Mouse (Mus musculus) heart, embryonic 12.5 days (tissue): ENCODE measurements around the gene Gm21994. TPM values are rescaled to one million over a fixed set of nuclear protein-coding genes. Genes with fewer than 3 reads are reported as not detected.
A peak's percentile ranks its signal among the peaks of the same experiment; 100 is the strongest.
"Not testable (repeated sequence)": the region's sequence is repeated elsewhere in the genome, so short reads cannot be mapped to it uniquely, and the experiment has no call there.

Experiments
- ATAC-seq: fragments of 200-750 bp; cut with Nextera tagmentation; 2 replicates; pipeline ENCODE4 v1.8.0; 2017; ENCODE audit warnings: moderate TSS enrichment, moderate library complexity; ENCODE audit not compliant: insufficient number of reproducible peaks, low FRiP score
- H3K27ac ChIP-seq: fragments of 300-500 bp; sonication (generic); 2 replicates; pipeline ENCODE4 v1.5.1; 2016; ENCODE audit warnings: mild to moderate bottlenecking, moderate library complexity; ENCODE audit not compliant: poor library complexity, severe bottlenecking
- H3K27me3 ChIP-seq: fragments of 300-500 bp; sonication (generic); replicated peaks from 2 replicates; pipeline ENCODE4 v1.6.1; 2016; ENCODE audit warnings: mild to moderate bottlenecking, moderate library complexity
- H3K36me3 ChIP-seq: fragments of 300-500 bp; sonication (generic); 2 replicates; pipeline ENCODE4 v1.6.1; 2016; ENCODE audit warnings: mild to moderate bottlenecking, moderate library complexity
- H3K4me1 ChIP-seq: fragments of 300-500 bp; sonication (generic); replicated peaks from 2 replicates; pipeline ENCODE4 v1.6.1; 2016; ENCODE audit warnings: mild to moderate bottlenecking
- H3K4me2 ChIP-seq: fragments of 300-500 bp; sonication (generic); 2 replicates; pipeline ENCODE4 v1.6.1; 2016; ENCODE audit warnings: mild to moderate bottlenecking, moderate library complexity
- H3K4me3 ChIP-seq: fragments of 300-500 bp; sonication (generic); 2 replicates; pipeline ENCODE4 v1.5.1; 2016; ENCODE audit warnings: mild to moderate bottlenecking
- H3K9ac ChIP-seq: fragments of 300-500 bp; sonication (generic); 2 replicates; pipeline ENCODE4 v1.6.1; 2016; ENCODE audit warnings: mild to moderate bottlenecking, moderate library complexity
- H3K9me3 ChIP-seq: fragments of 300-500 bp; sonication (generic); replicated peaks from 2 replicates; pipeline ENCODE4 v1.6.1; 2016; ENCODE audit warnings: mild to moderate bottlenecking, moderate library complexity
- WGBS: fragments of 180-500 bp; shearing (Covaris S2); methylation state at CpG from one replicate; pipeline ENCODE4 v1.1.7; 2016; 5-methylcytosine and 5-hydroxymethylcytosine counted together
- polyA plus RNA-seq: library from polyadenylated mRNA; unstranded; fragments of >200 nt; fragmentation: Nextera tagmentation; extraction: Ambion mirVana; gene quantifications from 2 replicates; pipeline ENCODE4 v1.2.1, GENCODE M21; 2016

The Gm21994 gene
- polyA plus RNA-seq = 3.2 and 4.3 TPM in 2 replicates

- not testable (repeated sequence) for H3K9me3 ChIP-seq, H3K9ac ChIP-seq, H3K36me3 ChIP-seq, ATAC-seq, H3K4me2 ChIP-seq, H3K4me1 ChIP-seq, H3K4me3 ChIP-seq, H3K27ac ChIP-seq, H3K27me3 ChIP-seq
- WGBS = 43% methylated on average over 2 of the region's 2 CpGs
Observed at GRCm38 (mm10) chr2:150255491-150255890, at the start of gene Gm21994. Gene Gm21994, minus strand, starts transcription at chr2:150255591.

- Histone ChIP-seq H3K36me3 (no peaks in the 10 kb centered on the region), H3K9ac (no peak overlapping the region), H3K27me3 (no peaks in the 10 kb centered on the region), H3K4me1 (no peaks in the 10 kb centered on the region), H3K27ac (no peak overlapping the region), H3K4me2 (no peak overlapping the region), H3K4me3 (no peak overlapping the region), H3K9me3 (peaks cover 3% of the 10 kb centered on the region; the same call in 1 of the 2 replicates)
- 35% methylated on average over 1 of the region's 1 CpGs for WGBS
- ATAC-seq = no peak
Observed at GRCm38 (mm10) chr2:150299096-150299495, 43.7 kb upstream of the Gm21994 start.

GRCm38 (mm10) chr2:150293669-150294068 is 38.3 kb upstream of the Gm21994 start:
- H3K27ac ChIP-seq = no peak overlapping the region
- WGBS = 61% methylated on average over 6 of the region's 6 CpGs

GRCm38 (mm10) chr2:150257291-150257690 is 1.9 kb upstream of the Gm21994 start, which contains the start of gene Gm14124:
Gene Gm14124, plus strand, starts transcription at chr2:150257517.
- H3K4me1 ChIP-seq, H3K4me2 ChIP-seq, H3K27me3 ChIP-seq, H3K27ac ChIP-seq, H3K9me3 ChIP-seq, ATAC-seq, H3K9ac ChIP-seq, H3K36me3 ChIP-seq, H3K4me3 ChIP-seq: not testable (repeated sequence)
- 75% methylated on average over 4 of the region's 4 CpGs for WGBS

More at GRCm38 (mm10) chr2:150293669-150294068, 38.3 kb upstream of the Gm21994 start:
- H3K4me2 ChIP-seq = no peak overlapping the region
- no peak overlapping the region for H3K4me3 ChIP-seq
- no peak overlapping the region for H3K9ac ChIP-seq
- H3K9me3 ChIP-seq = 0 out of 2 replicates have a peak, but pooled peaks cover 5% of the 10 kb centered on the region
- no peaks in the 10 kb centered on the region for H3K27me3 ChIP-seq
- no peaks in the 10 kb centered on the region for H3K4me1 ChIP-seq
- H3K36me3 ChIP-seq = no peaks in the 10 kb centered on the region
- no peak for ATAC-seq

- 41% methylated on average over 2 of the region's 2 CpGs for WGBS
- not testable (repeated sequence) for H3K27ac ChIP-seq
Observed at GRCm38 (mm10) chr2:150256861-150257260, 1.5 kb upstream of the Gm21994 start.

GRCm38 (mm10) chr2:150243211-150243610 is 12.2 kb downstream of the Gm21994 start:
- Histone ChIP-seq H3K9me3 (peaks cover 25% of the 10 kb centered on the region), H3K27me3 (no peaks in the 10 kb centered on the region), H3K9ac (no peak overlapping the region), H3K4me2 (no peak overlapping the region), H3K4me1 (no peaks in the 10 kb centered on the region), H3K27ac (no peak overlapping the region), H3K4me3 (no peak overlapping the region), H3K36me3 (peaks cover 14% of the 10 kb centered on the region)
- WGBS = 71% methylated on average over 2 of the region's 2 CpGs
- no peak for ATAC-seq

More at GRCm38 (mm10) chr2:150256861-150257260, 1.5 kb upstream of the Gm21994 start:
- ATAC-seq, H3K9ac ChIP-seq, H3K27me3 ChIP-seq, H3K4me1 ChIP-seq, H3K4me2 ChIP-seq, H3K4me3 ChIP-seq, H3K9me3 ChIP-seq, H3K36me3 ChIP-seq: not testable (repeated sequence)

GRCm38 (mm10) chr2:150223263-150223662 is 32.1 kb downstream of the Gm21994 start:
- not testable (repeated sequence) for H3K4me1 ChIP-seq, H3K9ac ChIP-seq, H3K27ac ChIP-seq, H3K36me3 ChIP-seq, H3K27me3 ChIP-seq, H3K9me3 ChIP-seq, ATAC-seq, H3K4me3 ChIP-seq, H3K4me2 ChIP-seq

GRCm38 (mm10) chr2:150218363-150218725 is 37.0 kb downstream of the Gm21994 start:
- not testable (repeated sequence) for H3K4me1 ChIP-seq, H3K27me3 ChIP-seq, H3K36me3 ChIP-seq, H3K9me3 ChIP-seq
- peak overlapping the region; percentile 63 for H3K4me2 ChIP-seq
- 26% methylated on average over 4 of the region's 4 CpGs for WGBS
- peak overlapping the region; percentile 54 for H3K4me3 ChIP-seq
- H3K9ac ChIP-seq = peak overlapping the region; percentile 60
- H3K27ac ChIP-seq = 0 out of 2 replicates have a peak overlapping the region, but pooled peaks have one; percentile 33
- ATAC-seq = peak; percentile 49

- WGBS = 1% methylated on average over 15 of the region's 15 CpGs
- peak within 1 kb of the TSS; percentile 54 for H3K4me3 ChIP-seq
- peak within 1 kb of the TSS; percentile 60 for H3K9ac ChIP-seq
- ATAC-seq = peak; percentile 98
- not testable (repeated sequence) for H3K4me1 ChIP-seq, H3K27me3 ChIP-seq, H3K9me3 ChIP-seq, H3K36me3 ChIP-seq
- 0 out of 2 replicates have a peak within 1 kb of the TSS, but pooled peaks have one; percentile 33 for H3K27ac ChIP-seq
- peak within 1 kb of the TSS; percentile 63 for H3K4me2 ChIP-seq
Observed at GRCm38 (mm10) chr2:150217600-150218362, 37.6 kb downstream of the Gm21994 start, which contains the start of gene Zfp937. Gene Zfp937, plus strand, starts transcription at chr2:150218073.
